Mouse (Mus musculus) CD4-positive helper T cell, adult 2 months (primary cell): ENCODE measurements at regions not wholly inside any gene's neighbourhood (a gene's known extent, or its start where the extent isn't known, plus 50 kb on each side); places are given as distances from the start of the nearest gene placed in this dataset.

Experiments used
- DNase-seq: peaks from one replicate; pipeline ENCODE4 v3.0.0-alpha.2; 2012; ENCODE audit warnings: low read depth, missing footprints, low spot score

DNA sequence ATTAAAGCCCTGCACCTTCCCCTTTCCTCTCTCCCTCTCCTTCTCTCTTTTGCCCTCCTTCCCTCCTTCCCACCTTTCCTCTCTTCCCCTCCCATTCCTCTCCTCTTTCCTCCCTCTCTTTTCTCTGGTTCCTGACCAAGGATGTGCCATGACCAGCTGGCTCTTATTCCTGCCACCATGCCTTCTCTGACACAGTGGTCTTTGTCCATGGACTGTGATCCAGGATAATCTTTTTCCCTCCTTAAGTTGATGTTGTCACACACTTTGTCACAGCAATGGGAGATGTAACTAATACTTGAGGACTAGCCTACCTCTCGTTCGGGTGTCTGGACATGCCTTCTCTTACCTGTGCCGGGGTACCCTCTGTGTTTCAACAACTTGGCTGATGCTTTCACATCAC, 86.4 kb downstream of the Anapc4 start:
- DNase-seq, result no peak

DNA sequence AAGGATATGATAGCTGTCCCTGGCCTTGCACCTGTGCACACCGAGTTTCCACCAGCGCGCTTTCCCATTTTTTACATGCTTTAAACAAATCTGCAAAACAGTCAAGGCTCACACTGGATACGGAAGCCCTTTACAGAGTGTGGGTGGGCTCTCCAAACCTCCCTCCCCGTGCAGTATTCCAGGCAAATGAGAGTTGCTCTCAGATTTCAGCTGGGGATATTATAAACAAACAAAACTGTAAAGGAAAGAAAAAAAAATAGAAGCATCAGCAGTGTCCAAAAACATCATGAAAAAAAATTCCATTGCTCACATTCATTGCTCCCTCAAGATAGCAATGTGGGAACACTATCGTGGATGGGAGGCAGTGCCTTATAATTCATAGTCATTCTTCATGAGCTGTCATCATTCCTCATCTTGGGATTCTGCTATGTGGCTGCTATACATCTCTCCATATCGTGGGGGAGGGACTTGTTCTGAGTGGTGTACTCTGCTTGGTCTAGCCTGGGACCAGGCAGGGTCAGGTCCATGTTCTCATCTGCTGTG, 87.0 kb downstream of the Anapc4 start:
- DNase-seq, result no peak

DNA sequence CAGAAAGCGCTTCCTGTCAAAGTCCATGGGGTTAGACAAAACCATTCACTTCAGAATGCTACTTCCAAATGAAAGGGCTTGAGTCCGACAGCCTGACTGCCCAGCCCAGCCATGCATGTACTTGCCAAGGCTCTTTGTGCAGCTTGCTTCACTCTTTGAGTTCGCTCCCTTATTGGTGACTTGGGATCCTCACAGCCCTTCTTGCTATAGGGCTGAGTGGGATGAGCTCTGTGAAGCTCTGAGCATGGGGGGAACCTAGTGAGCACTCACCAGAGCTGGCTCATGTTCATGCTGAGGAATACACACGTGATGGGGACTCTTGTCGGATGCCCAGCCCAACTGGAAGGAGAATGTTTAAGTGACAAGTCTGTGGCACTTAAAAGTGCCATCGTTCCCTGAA, 91.2 kb downstream of the Anapc4 start:
- no peak for DNase-seq

DNA sequence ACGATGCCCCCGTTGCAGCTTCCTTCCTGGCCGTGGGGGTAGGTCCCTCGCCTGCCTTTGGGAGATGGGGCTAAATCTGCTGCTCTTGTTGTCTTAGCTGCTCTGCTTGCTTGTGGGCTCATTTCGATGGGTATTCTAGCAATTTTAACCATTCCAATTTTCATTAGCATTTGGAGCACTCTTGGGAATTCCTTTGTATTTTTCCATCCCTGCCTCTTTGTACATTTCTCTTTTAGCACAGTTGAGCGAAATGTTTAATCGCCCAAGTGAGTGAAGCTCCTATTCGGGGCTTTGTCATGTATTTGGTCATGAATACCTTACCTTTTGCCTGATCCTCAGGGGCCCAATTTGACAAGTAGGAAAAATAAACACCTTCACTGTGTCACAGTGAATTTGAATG, 95.9 kb downstream of the Anapc4 start:
- DNase-seq, result no peak

DNA sequence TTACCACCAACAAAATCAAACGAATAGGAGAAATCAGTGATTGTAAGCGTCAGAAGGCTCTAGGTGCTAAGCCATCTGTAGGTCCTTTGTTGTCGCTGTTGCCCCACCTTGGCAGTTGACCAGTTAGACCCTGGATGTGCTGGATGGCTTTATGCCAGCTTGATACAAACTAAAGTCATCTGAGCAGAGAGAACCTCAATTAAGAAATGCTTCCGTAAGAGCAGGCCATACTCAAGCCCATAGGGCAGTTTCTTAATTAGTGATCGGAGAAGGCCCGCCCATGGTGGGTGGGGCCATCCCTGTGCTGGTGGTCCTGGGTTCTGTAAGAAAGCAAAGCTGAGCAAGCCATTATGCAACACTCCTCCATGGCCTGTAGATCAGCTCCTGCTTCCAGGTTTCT, 99.5 kb downstream of the Anapc4 start:
- DNase-seq, result no peak

DNA sequence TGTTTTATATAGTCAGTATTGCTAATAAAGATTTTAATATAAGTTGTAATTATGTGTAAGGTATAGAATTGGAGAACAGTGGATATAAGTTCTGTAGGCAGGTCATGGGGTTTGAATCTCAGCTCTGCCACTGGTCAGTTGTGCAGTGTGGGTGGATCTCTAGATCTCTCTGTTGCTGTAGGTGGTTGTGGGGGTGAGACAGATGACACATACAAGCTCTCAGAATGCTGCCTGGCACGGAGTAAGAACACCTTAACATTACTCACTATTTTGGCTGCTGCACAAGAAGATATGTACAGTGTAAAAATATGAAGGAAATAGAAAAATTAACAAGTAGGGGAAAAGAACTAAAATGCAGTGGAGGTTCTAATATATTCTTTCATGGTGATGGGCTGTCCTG, 100.3 kb upstream of the Slc34a2 start:
- no peak for DNase-seq

DNA sequence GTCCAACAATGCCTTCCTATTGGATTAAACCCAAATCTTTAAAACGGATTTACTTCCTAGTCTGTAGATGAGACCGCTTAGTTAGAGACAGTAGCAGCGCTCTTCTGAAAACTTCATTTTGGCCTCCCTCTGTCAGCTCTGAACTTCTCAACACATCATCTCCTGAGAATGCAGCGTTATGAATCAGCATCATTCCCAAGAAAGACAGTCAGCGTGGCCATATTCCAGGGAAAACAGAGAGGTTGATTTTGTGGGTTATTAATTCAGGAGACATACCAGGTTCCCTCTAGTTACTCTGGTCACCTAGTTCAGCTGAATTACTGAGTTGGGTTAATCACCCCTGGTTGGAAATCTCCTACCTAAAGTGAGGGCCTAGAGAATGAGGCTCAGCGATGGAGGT, 97.9 kb upstream of the Slc34a2 start:
- DNase-seq, result no peak

DNA sequence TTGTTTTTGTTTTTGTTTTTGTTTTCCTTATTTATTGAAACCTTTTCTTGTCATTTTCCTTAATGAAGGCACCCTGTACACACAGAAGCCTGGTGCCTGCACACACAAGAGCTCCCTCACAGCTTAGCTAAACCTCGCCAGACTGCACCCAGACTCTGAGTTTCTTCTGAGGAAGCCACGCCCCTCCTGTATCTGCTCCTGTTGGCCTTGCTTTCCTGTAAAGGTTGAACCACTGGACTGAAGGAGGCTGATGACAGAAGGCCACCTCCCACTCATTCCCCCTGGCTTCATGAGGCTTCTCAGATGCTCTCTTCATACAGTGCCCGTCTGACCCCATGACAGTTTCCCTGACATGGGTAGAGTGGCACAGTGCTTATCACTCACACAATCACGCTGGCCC, 97.2 kb upstream of the Slc34a2 start:
- DNase-seq, result peak; percentile 5

DNA sequence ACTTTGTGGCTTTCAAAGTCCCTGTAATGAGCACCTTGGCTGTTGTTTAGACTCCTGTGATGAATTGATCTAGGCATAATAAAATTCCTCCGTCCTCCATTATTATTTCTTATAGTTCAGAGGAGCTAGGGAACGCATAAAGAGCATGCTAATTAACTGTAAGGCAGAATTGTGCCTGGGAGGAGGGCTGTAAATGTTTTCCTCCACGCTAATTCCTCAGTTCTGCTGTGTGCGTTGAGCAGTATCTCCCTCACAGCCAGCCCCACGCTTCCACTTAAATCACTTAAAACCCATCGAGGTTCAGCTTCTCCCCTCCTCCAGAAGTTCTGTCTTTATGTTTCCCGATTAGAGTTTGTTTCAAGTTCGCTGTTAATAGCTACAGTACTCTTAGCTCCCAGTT, 84.0 kb upstream of the Slc34a2 start:
- no peak for DNase-seq

DNA sequence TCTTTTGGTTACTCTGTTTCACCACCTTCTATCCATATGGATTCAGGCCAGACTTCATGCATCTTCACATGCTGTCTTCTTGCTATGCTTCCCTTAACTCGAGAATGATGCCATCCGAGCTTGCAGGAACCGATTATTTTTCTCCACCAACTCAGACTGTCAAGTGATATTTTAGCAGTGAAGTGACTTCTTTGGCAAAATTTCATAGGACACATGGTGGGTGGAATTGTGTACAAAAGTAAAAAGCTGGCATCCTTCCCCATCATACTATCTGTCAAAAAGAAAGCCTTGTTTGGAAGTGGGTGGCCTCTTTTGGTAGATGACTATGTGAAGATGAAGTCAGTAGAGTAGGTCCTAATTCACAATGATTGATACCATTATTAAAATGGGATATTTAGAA, 83.2 kb upstream of the Slc34a2 start:
- no peak for DNase-seq

DNA sequence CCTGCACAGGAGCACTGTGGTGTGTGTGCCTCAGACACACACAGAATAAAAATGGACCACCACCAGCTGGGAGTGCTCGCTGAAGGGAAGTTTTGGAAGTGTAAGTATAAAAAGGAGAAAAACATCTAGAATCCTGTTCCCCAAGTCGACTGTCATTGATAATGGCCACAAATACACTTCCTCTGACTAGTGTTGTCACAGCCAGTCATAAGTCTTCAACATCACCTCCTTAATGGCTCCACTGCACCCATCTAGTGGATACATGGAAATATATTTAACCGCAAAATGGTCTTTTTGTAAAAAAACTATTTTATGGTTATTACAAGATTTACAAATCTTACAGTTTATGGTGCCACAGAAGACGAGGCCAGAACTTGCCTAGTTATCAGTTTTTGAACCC, 73.7 kb upstream of the Slc34a2 start:
- no peak for DNase-seq

DNA sequence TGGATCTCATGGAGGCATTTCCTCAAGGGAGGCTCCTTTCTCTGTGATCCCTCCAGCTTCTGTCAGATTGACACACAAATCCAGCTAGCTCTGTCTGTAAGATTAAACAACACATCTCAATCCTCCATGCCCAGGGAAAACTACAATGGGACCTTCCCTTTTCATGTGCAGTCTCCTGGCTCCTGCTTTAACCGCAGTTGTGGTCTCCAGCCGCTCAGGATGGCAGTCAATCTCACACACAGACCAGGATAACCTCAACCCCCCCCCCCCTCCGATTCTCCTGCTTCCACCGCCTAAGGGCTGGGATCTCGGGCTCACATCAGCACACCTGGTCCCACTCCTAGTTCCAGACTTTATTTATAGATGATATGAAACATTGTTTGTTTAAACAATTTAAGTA, 66.1 kb upstream of the Slc34a2 start:
- no peak for DNase-seq

DNA sequence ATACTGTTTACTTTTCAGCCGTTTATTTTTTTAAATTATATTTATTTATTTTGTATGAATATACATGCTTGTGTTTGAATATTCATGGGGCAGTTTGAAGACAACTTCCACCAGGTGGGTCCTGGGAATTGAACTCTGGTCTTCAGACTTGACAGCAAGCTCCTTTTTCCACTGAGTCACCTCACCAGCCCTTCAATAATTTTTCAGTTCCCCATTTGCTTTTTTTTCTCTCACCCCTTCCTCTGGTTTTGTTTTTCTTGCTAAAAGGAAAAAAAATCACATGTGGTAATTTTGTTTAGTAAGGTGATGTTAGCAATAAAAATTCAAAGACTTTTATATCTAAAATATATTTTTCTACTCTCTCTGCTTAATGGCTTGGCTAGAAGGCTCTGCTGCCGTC, 64.9 kb upstream of the Slc34a2 start:
- no peak for DNase-seq

DNA sequence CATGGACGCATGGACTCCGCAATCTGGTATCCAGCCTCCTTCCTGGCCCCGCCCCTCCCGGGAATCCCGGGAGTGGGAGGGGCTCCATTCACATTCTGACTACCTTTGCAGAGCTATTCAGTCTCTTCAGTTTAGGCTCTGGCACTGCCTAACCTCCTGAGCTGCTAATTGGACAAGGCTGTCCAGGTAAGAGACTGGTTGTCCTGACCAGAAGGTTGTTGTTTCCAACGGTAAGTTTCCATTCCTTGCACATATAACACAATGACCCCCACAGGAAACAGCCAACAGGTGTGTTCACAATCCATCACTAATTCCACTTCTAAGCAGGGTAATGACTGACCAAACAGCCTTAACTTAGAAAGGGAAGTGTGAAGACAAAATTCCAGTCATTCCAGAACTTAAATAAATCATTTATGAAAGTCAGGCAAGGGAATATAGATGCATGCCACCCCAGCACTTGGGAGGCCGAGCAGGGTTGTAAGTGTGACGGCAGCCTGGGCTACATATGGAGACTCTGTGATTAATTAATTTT, 62.3 kb upstream of the Slc34a2 start:
- DNase-seq, result no peak

DNA sequence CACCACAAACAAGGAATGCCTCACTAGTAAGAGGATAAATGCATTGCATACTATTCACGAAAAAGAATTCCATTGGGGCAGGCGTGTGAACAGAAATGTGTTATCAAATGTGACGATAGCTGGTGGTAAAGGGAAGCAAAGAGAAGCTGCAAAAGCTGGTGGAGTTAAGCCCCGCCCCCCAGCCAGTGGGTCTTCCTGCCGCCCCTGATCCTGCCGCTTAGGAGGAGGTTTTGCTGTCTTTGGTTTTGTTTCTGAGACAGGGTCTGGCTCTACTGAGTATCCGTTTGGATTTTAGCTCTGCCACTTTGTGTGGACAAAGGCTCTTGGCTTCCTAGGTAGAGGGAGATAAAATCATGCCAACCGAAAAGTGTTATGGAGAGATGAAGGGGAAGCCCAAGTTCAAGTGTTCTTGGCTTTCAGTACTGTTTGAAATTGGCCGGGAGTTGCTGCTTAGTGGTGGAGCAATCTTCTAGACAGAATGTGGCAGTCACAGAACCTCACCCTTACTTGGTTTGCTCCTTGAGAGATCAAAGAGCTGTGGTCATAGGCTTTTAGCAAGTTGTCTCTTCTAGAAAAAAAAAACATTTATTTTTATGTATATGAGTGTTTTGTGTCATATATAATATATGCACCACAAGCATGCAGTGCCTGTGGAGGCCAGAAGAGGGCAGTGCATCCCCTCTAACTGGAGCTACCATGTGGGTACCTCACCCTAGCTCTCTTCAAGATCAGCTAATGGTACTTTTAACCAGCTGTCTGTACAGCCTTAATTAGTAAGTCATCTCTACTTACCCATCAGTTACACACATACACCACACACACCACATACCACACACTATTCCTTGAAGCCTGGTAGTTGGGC, 59.8 kb upstream of the Slc34a2 start:
- no peak for DNase-seq

DNA sequence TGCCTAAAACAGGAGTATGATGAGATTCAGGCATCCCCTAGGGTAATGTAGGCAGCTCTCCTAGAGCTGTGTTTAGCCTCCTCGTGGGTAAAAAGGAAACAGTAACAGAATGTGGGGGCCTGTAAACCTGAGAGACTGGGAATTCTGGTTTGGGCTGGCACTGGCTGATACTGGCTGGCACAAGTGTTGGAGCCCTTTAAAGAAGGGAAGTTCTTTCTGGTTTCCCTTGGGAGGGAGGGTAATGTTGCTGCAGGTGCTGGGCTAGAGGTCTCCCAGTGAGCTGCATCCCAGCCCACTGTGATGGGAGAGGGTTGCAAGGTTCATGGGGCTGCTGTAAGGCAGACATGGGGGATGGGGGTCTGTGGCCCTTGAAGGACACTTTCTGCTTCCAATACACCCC, 58.4 kb upstream of the Slc34a2 start:
- DNase-seq, result no peak

DNA sequence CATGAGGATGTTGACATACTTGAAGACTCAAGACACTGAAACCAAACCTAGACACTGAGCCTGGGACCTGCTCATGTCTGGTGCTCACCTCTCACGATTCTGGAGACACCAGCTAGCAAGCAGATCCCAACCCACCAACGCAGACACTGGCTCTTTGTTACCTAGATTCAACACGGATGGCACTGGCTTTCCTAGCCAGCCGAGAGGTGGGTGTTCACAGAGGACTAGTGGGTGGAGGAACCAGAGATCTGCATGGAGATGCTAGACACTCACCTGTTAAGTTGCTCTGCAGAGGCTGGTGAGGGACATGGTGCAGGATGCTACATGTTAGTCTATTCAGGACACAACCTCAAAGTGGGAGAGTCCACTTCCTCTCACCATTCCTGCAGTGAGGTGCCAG, 55.8 kb upstream of the Slc34a2 start:
- DNase-seq, result no peak

DNA sequence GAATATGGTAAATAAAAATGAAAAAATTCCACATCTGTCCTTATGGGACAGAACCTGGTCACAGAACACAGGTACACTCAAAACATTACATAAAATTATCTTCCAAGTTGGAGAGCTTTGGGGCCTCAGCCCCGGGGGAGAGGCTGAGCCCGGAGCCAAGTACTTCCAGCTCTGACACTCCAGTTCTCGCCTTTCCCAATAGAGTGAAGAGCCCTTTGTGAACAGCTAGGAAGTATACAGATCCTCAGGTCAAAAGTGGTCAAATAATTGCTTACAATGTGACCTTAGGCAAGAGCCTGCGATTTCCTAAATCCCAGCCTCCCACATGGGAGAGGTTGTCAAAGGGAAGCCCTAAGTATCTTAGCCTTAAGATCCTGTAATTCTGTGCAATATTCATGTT, 55.1 kb upstream of the Slc34a2 start:
- DNase-seq, result no peak
